Mouse (Mus musculus) G1E (cell line): ENCODE results near the gene Csta1. TPM values are rescaled to one million over a fixed set of nuclear protein-coding genes. Genes with fewer than 3 reads are reported as not detected.

ENCODE experiments used
- ATAC-seq: 2 replicates; pipeline ENCODE4 v1.8.0; 2016; ENCODE audit warnings: mild to moderate bottlenecking; ENCODE audit not compliant: insufficient number of reproducible peaks, poor library complexity, low FRiP score, severe bottlenecking; ENCODE audit errors: extremely low read depth
- DNase-seq: peaks from one replicate; pipeline ENCODE4 v3.0.0; 2012; ENCODE audit warnings: low spot score
- H3K27me3 ChIP-seq: 2 replicates; pipeline ENCODE4 v1.6.1; 2012; ENCODE audit warnings: mild to moderate bottlenecking, low read length, inconsistent platforms; ENCODE audit not compliant: insufficient read depth
- H3K36me3 ChIP-seq: replicated peaks from 2 replicates; pipeline ENCODE3; 2012; ENCODE audit warnings: mild to moderate bottlenecking, inconsistent platforms
- H3K4me1 ChIP-seq: 2 replicates; pipeline ENCODE4 v1.6.1; 2012; ENCODE audit warnings: low read depth, low read length, inconsistent platforms, mixed read lengths; ENCODE audit not compliant: insufficient read depth
- H3K4me3 ChIP-seq: 2 replicates; pipeline ENCODE4 v1.5.1; 2012; ENCODE audit warnings: low read depth, mild to moderate bottlenecking, inconsistent platforms, low read length, moderate library complexity, mixed read lengths
- H3K9me3 ChIP-seq: replicated peaks from 2 replicates; pipeline ENCODE4 v1.6.1; 2012; ENCODE audit warnings: inconsistent platforms
- CTCF ChIP-seq: IDR thresholded peaks from 2 replicates; pipeline ENCODE4 v1.5.1; 2012; ENCODE audit warnings: low read depth, low read length, inconsistent platforms, mixed read lengths
- GATA1 ChIP-seq: IDR thresholded peaks from 2 replicates; pipeline ENCODE4 v1.6.1; 2012; ENCODE audit warnings: borderline replicate concordance, low read length, inconsistent platforms, mixed read lengths
- GATA2 ChIP-seq: IDR thresholded peaks from 2 replicates; pipeline ENCODE4 v1.6.1; 2012; ENCODE audit warnings: low read depth, low read length, inconsistent platforms, borderline replicate concordance
- POLR2AphosphoS5 ChIP-seq: IDR thresholded peaks from 2 replicates; pipeline ENCODE4 v1.6.1; 2012; ENCODE audit warnings: low read depth, low read length, inconsistent platforms; ENCODE audit not compliant: insufficient replicate concordance
- TAL1 ChIP-seq: conservative IDR thresholded peaks from 2 replicates; pipeline ENCODE4 v1.6.1; 2012; ENCODE audit warnings: low read depth, low read length, inconsistent platforms, mixed read lengths
- polyA plus RNA-seq: library from polyadenylated mRNA; stranded (reverse); fragments of >175 nt; gene quantifications from 2 replicates; pipeline ENCODE4 v1.2.3, GENCODE M21; 2012
- total RNA-seq, 2 experiments: library from RNA; stranded (forward) in 1 of 2; stranded (reverse) in 1 of 2; fragments of 200-1000 nt in 1 of 2; fragments of >200 nt in 1 of 2; fragmentation: Nextera tagmentation in 1 of 2; gene quantifications; 2 replicates each; pipeline ENCODE4 v1.2.3; 2014 to 2017

Csta1 gene
- total and polyA plus RNA-seq, 3 experiments: 0.16 TPM; not detected in 2

DNA sequence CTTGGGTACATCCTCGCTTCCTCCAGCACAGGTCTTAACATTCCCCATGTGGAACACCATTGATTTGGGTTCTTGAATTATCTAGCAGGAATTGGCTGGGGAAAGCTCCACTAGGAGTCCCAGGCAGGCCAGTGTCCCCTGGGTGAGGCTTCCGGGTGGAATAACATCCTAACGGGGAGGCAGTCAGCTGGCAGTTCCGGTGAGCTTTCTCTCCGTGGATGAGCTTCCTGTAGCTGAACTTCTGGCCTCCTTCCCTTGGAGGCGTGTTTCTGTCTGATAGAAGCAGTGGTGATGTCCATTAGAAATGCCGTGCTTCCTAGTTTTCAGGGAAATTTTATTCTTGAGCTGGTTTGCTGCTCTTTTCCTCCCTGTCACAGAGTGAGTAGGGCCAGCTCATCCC is 42.0 kb downstream of the Csta1 start:
- no peaks in the 10 kb centered on the region for H3K9me3 ChIP-seq
- peaks cover 89% of the 10 kb centered on the region for H3K36me3 ChIP-seq
- TF ChIP-seq CTCF (no peak), POLR2AphosphoS5 (no peak), GATA1 (no peak), GATA2 (no peak), TAL1 (no peak)
- no peak overlapping the region for H3K4me3 ChIP-seq
- DNase-seq (no peak), ATAC-seq (no peak)
- peaks cover 17% of the 10 kb centered on the region for H3K4me1 ChIP-seq
- H3K27me3 ChIP-seq: no peaks in the 10 kb centered on the region

DNA sequence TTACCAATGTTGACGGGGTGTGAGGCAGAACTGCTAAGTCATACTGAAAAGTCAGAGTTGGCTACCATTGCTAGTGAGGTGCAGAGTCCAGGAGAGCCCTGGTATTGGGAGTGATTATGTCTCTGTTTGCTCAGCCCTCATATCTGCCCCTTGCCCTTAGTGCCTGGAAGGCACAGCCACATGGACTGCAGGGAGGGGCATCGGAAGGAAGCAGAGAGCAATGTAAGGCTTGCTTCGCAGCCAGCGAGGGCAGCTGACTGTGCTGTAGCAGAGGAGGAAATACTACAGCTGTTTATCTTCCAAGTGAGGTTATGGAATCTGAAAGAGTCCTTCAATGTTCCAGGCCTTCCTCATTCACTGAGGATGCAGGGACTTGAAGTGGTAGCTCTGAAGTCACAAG is 43.2 kb downstream of the Csta1 start:
- no peak for DNase-seq
- ATAC-seq: no peak
- H3K4me1 ChIP-seq: peaks cover 10% of the 10 kb centered on the region; the same call in 1 of the 2 replicates
- peaks cover 95% of the 10 kb centered on the region for H3K36me3 ChIP-seq
- TF ChIP-seq POLR2AphosphoS5: no peak
- no peak for TF ChIP-seq GATA1
- TF ChIP-seq CTCF: no peak
- TF ChIP-seq GATA2: no peak
- no peak for TF ChIP-seq TAL1
- no peak overlapping the region for H3K4me3 ChIP-seq
- H3K9me3 ChIP-seq: no peaks in the 10 kb centered on the region
- H3K27me3 ChIP-seq: no peaks in the 10 kb centered on the region

DNA sequence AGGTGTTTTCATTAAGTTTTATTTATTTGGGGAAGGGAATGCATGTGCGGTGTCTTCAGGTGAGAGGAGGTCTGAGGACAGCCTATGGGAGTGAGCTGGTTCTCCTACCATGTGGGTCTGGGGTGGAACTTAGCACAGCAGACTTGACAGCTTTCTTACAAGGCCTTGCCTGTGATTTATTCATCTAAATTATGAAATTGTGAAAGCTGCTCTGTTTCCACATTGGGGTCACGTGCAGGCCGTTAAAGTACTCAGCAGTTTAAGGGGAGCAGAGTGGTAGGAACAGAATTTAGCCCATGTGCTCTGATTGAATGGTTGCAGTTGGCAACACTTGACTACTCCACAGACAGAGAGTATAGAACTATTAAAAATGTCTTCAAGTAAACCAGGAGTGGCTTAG is 51.1 kb downstream of the Csta1 start:
- Histone ChIP-seq H3K4me1 (peaks cover 20% of the 10 kb centered on the region; the same call in 1 of the 2 replicates), H3K27me3 (no peaks in the 10 kb centered on the region), H3K4me3 (no peak overlapping the region), H3K9me3 (no peaks in the 10 kb centered on the region), H3K36me3 (peaks cover 87% of the 10 kb centered on the region)
- TF ChIP-seq CTCF (no peak), GATA1 (no peak), POLR2AphosphoS5 (no peak), GATA2 (no peak), TAL1 (no peak)
- DNase-seq (no peak), ATAC-seq (no peak)

DNA sequence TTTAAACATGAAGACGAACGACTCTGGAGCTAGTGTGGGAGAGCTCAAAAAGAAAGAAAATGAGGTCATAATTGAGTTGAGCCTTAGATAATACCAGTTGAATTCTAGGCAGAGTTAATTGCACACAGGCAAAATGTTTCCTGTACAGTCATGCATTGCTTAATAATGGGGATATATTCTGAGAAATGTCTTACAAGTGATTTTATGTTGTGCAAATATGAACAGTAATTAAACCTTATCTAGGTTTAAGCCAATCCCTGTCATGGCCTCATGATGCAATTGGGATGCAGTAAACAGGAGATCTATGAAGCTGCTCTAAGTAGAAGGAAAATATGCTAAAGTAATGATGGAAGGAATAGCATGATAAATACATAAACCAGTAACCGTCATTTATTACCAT is 56.3 kb downstream of the Csta1 start:
- Histone ChIP-seq H3K9me3 (no peaks in the 10 kb centered on the region), H3K4me3 (no peak overlapping the region), H3K4me1 (peaks cover 30% of the 10 kb centered on the region), H3K27me3 (no peaks in the 10 kb centered on the region), H3K36me3 (peaks cover 56% of the 10 kb centered on the region)
- no peak for TF ChIP-seq GATA1
- no peak for TF ChIP-seq GATA2
- no peak for TF ChIP-seq POLR2AphosphoS5
- TF ChIP-seq CTCF: no peak
- TF ChIP-seq TAL1: no peak
- no peak for ATAC-seq
- no peak for DNase-seq

DNA sequence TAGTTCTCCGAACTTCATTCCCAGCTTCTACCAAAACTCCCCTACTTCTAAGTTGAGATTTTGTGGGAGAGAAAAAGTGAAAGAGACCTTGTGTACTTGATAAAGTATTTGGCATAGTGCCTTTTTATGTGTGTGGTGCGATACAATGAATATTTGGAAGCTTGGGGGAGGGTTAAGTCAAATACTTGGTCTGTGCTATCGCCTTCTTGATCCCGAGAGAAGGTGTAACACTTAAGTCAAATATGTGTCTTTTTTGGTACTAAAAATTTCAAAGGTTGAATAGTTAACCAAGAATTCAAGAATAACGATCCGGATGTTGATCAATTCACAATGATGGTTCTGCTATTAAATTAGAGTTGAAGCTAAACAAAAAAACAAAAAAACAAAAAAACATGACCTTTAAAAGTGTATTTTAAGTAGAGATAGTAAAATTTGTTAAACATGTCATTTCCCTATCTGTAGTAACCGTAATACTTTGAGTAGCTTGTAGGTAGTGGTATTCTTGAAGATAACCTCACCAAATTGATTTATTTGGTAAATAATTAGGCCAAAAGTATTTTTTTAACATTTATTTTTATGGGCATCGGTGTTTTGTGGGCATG is 58.5 kb downstream of the Csta1 start:
- Histone ChIP-seq H3K36me3 (peaks cover 57% of the 10 kb centered on the region), H3K27me3 (no peaks in the 10 kb centered on the region), H3K9me3 (no peaks in the 10 kb centered on the region), H3K4me1 (peaks cover 40% of the 10 kb centered on the region), H3K4me3 (peak overlapping the region; percentile 85)
- no peak for TF ChIP-seq GATA2
- TF ChIP-seq TAL1: no peak
- no peak for TF ChIP-seq GATA1
- TF ChIP-seq CTCF: no peak
- TF ChIP-seq POLR2AphosphoS5: no peak
- DNase-seq (no peak), ATAC-seq (no peak)

DNA sequence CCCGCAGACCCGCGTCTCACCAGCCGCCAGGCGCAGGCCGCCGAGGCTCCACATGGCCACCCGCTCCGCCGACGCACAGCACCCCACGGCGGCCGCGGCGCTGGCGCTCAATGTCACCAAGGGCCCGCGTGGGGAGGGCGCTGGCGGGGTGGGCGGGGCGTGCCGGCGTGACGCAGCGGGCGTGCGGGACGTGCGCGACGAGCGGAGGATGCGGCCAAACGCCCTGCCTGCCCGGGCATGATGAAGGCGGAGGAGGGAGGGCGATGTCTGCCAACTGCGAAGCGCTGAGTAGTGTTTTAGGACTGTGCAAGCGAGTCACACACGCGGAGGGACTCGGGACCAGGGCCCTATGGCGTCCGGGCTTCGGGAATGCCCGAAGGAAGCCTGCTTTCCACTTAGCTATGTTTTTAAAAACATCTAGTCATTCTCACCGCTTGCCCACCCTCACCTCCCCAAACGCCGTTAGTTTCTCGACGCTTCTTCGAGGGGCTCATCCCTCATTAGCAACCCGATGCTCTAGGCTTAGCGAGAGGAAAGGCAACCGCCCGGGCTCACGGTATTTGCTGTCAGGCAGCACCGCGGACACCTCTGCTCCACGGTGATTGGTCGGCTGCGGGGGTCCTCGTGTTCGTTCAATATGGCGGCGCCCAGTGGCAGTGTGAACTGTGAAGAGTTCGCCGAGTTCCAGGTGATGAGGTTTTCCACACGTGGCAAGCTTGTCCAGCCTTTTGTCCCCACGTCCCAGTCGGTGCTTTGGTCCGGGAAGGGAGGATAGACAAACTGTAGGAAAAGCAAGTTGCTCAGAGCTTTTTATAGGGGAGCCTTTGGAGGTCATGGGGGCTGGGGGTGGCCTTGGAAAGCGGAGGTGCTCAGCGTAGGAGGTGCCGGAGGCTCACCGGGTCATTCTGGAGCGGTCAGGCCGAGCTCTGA is 59.3 kb downstream of the Csta1 start, which contains the start of the genes Fam162a and Ccdc58:
Fam162a (minus strand) TSS at position 145 of the 930 bp plus-strand sequence.
Ccdc58 (plus strand) TSS at position 236 of the 930 bp plus-strand sequence.
- DNase-seq (peak; percentile 85), ATAC-seq (peak; percentile 82)
- peaks cover 60% of the 10 kb centered on the region for H3K36me3 ChIP-seq
- no peaks in the 10 kb centered on the region for H3K9me3 ChIP-seq
- peaks cover 47% of the 10 kb centered on the region for H3K4me1 ChIP-seq
- TF ChIP-seq POLR2AphosphoS5 (peak; percentile 17; the same call in 1 of the 2 replicates), TAL1 (no peak)
- H3K27me3 ChIP-seq: no peaks in the 10 kb centered on the region
- H3K4me3 ChIP-seq: peak within 1 kb of the TSS; percentile 85
